Mouse (Mus musculus) urinary bladder, adult 2 months (tissue): ENCODE data around the gene Rbm12. TPM values are rescaled to one million over a fixed set of nuclear protein-coding genes. Genes with fewer than 3 reads are reported as not detected.
"Not testable (repeated sequence)": the region's sequence is repeated elsewhere in the genome, so short reads cannot be mapped to it uniquely, and the experiment has no call there.

ENCODE experiments used
- DNase-seq: peaks from one replicate; pipeline ENCODE4 v3.0.0; 2022; ENCODE audit warnings: low spot score
- polyA plus RNA-seq: library from polyadenylated mRNA; depleted of rRNA; stranded (reverse); fragments of >200 nt; gene quantifications from 2 replicates; pipeline ENCODE4 v1.2.3, GENCODE M21; 2012; rRNA removed

Rbm12 gene
- 4.6 and 7.5 TPM in 2 replicates for polyA plus RNA-seq

GRCm38 (mm10) chr2:156111358-156112079 lies at the start of gene Rbm12, which contains the start of gene Cpne1:
Gene Rbm12 (minus strand): TSS chr2:156111978.
Gene Cpne1 (minus strand): TSS chr2:156111965.
- peak; percentile 91 for DNase-seq

- DNase-seq = no peak
Observed at GRCm38 (mm10) chr2:156151538-156151937, 39.8 kb upstream of the Rbm12 start.

- DNase-seq = no peak
Observed at GRCm38 (mm10) chr2:156147316-156147915, 35.6 kb upstream of the Rbm12 start.

GRCm38 (mm10) chr2:156146272-156146989 lies 34.7 kb upstream of the Rbm12 start:
- DNase-seq = no peak

GRCm38 (mm10) chr2:156145486-156146130 lies 33.8 kb upstream of the Rbm12 start:
- DNase-seq = no peak

GRCm38 (mm10) chr2:156143953-156144724 lies 32.4 kb upstream of the Rbm12 start, which contains the start of the genes Romo1 and Nfs1:
Gene Romo1 (plus strand): TSS chr2:156144039.
Gene Nfs1 (minus strand): TSS chr2:156144186.
- DNase-seq = peak; percentile 87

GRCm38 (mm10) chr2:156143367-156143766 lies 31.6 kb upstream of the Rbm12 start:
- DNase-seq = no peak

GRCm38 (mm10) chr2:156142820-156143219 lies 31.0 kb upstream of the Rbm12 start:
- DNase-seq = no peak

GRCm38 (mm10) chr2:156135695-156136094 lies 23.9 kb upstream of the Rbm12 start:
- no peak for DNase-seq

GRCm38 (mm10) chr2:156134161-156134560 lies 22.4 kb upstream of the Rbm12 start:
- DNase-seq = no peak

- DNase-seq = no peak
Observed at GRCm38 (mm10) chr2:156126992-156127391, 15.2 kb upstream of the Rbm12 start, which contains the start of gene Gm28036. Gene Gm28036 (minus strand): TSS chr2:156127092.

- no peak for DNase-seq
Observed at GRCm38 (mm10) chr2:156123731-156124130, 12.0 kb upstream of the Rbm12 start.

GRCm38 (mm10) chr2:156119566-156119965 lies 7.8 kb upstream of the Rbm12 start:
- no peak for DNase-seq

- not testable (repeated sequence) for DNase-seq
Observed at GRCm38 (mm10) chr2:156112080-156112423, 274 bp upstream of the Rbm12 start.

GRCm38 (mm10) chr2:156110627-156111357 lies 986 bp downstream of the Rbm12 start:
- DNase-seq = no peak

GRCm38 (mm10) chr2:156091926-156092325 lies 19.9 kb downstream of the Rbm12 start:
- DNase-seq = no peak

- DNase-seq = no peak
Observed at GRCm38 (mm10) chr2:156089799-156090198, 22.0 kb downstream of the Rbm12 start.

GRCm38 (mm10) chr2:156087391-156088110 lies 24.2 kb downstream of the Rbm12 start:
- DNase-seq = no peak

GRCm38 (mm10) chr2:156084541-156084940 lies 27.2 kb downstream of the Rbm12 start:
- DNase-seq = no peak

- DNase-seq = no peak
Observed at GRCm38 (mm10) chr2:156080391-156080790, 31.4 kb downstream of the Rbm12 start.
